Comparison of ENCODE assay signal across 9 mouse cellular contexts in the genomic region with DNA sequence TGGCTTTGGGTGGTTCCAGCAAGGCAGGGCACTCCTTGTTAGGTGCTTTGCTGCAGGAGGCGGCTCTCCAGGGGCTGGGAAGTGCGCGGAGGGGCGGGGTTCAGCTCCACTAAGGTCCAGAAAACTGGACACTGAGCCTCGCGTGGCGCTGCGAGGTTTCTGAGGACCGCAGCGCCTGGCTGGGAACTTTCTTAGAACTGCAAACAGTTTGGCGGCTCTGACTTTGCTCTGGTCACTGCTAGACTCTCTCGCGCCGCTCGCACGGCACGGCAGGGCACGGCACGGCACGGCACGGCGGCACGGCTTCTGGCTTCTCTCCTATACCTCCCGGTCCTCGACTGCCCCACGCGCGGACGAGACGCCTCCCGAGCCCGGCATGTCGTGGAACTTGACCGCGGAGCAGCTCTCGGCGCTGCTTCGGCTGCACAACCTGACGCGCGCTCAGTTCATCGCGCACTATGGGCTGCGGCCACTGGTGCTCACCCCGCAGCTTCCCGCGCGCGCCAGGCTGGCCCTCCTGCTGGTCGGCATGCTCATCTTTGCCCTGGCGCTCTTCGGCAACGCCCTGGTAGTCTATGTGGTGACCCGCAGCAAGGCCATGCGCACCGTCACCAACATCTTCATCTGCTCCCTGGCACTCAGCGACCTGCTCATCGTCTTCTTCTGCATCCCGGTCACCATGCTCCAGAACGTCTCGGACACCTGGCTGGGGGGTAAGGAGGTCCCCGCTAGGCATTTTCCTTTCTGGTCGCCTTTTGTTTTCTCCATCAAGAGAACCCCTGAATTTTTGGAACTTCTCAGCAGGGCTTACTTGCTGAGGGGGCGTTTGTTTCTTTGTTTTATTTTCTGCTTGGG. TPM values are rescaled to one million over a fixed set of nuclear protein-coding genes. Genes with fewer than 3 reads are reported as not detected.
DNase-seq lines count a peak whose midpoint lies in the region; ATAC-seq and TF ChIP-seq lines count a peak whose summit lies in the region.
"Had no signal": no experiment of that assay in that cellular context is flagged by ENCODE, and none has a peak within 500 bp of the region (broad histone marks: within the 10 kb centered on the region; RNA-seq: fewer than 3 reads in every experiment).

A gene (plus strand): TSS at position 188 of the 855 bp plus-strand sequence.

- no peak for TF ChIP-seq POLR2A in embryonic fibroblast, embryonic 13.5 days (IDR thresholded peaks at IDR 0.05; ENCODE audit: low read depth, low read length)

- TF ChIP-seq CTCF in embryonic fibroblast, embryonic 13.5 days (IDR thresholded peaks at IDR 0.05; ENCODE audit: borderline replicate concordance, insufficient read depth, low read length), result no peak

- H3K4me1 ChIP-seq in heart, embryonic 16.5 days (ENCODE audit: control insufficient read depth, insufficient read depth, low read length), result no peaks in the 10 kb centered on the region
- no peaks in the 10 kb centered on the region for H3K4me1 ChIP-seq in embryonic fibroblast, embryonic 13.5 days (ENCODE audit: control insufficient read depth, insufficient read depth, low read length)
- no peaks in the 10 kb centered on the region for H3K4me1 ChIP-seq in limb, embryonic 11.5 days (ENCODE audit: control insufficient read depth, insufficient read depth, low read length)
- H3K4me1 ChIP-seq in neural tube, embryonic 14.5 days (ENCODE audit: control insufficient read depth, insufficient read depth, low read length), result peaks cover 3% of the 10 kb centered on the region; the same call in 1 of the 2 replicates

- no peak within 1 kb of the TSS for H3K27ac ChIP-seq in heart, embryonic 16.5 days (ENCODE audit: low read length)
- H3K27ac ChIP-seq in embryonic fibroblast, embryonic 13.5 days (ENCODE audit: insufficient read depth, low read length), result no peak within 1 kb of the TSS
- no peak within 1 kb of the TSS for H3K27ac ChIP-seq in limb, embryonic 11.5 days (replicated peaks; ENCODE audit: low read depth, low read length)
- no peak within 1 kb of the TSS for H3K27ac ChIP-seq in neural tube, embryonic 14.5 days (ENCODE audit: low read depth, low read length)

- H3K4me2 ChIP-seq in heart, embryonic 16.5 days (ENCODE audit: low read depth, low read length), result peak within 1 kb of the TSS; percentile 87
- peak within 1 kb of the TSS; percentile 95 for H3K4me2 ChIP-seq in limb, embryonic 11.5 days (ENCODE audit: low read depth, severe bottlenecking)
- peak within 1 kb of the TSS; percentile 96 for H3K4me2 ChIP-seq in neural tube, embryonic 14.5 days (ENCODE audit: low read depth, low read length)

- WGBS in heart, embryonic 16.5 days, result 1% methylated on average over 64 of the region's 64 CpGs
- 1% methylated on average over 64 of the region's 64 CpGs for WGBS in limb, embryonic 11.5 days
- WGBS in neural tube, embryonic 14.5 days, result under 1% methylated on average over 64 of the region's 64 CpGs

- no peaks in the 10 kb centered on the region for H3K9me3 ChIP-seq in heart, embryonic 16.5 days (replicated peaks; ENCODE audit: control insufficient read depth, low read length)
- H3K9me3 ChIP-seq in limb, embryonic 11.5 days (ENCODE audit: control insufficient read depth, low read length), result no peaks in the 10 kb centered on the region
- H3K9me3 ChIP-seq in neural tube, embryonic 14.5 days (ENCODE audit: control insufficient read depth, low read length), result no peaks in the 10 kb centered on the region

- no peak for DNase-seq in heart, adult 9 months (ENCODE audit: low spot score in 2 of 2)
- DNase-seq in WW6 (ENCODE audit: low read depth, low spot score), result peak; percentile 14
- peak; percentile 60 for DNase-seq in limb, embryonic 11.5 days (ENCODE audit: low spot score)
- no peak for DNase-seq in spleen, adult 12 weeks (ENCODE audit: low spot score)
- DNase-seq in spleen, postnatal 14 days (ENCODE audit: low spot score in 2 of 2), result no peak

- H3K4me3 ChIP-seq in heart, embryonic 16.5 days (ENCODE audit: low read length), result peak within 1 kb of the TSS; percentile 59
- peak within 1 kb of the TSS; percentile 22 for H3K4me3 ChIP-seq in embryonic fibroblast, embryonic 13.5 days (ENCODE audit: insufficient read depth, low read length)
- H3K4me3 ChIP-seq in limb, embryonic 11.5 days (ENCODE audit: low read depth, low read length), result peak within 1 kb of the TSS; percentile 51
- peak within 1 kb of the TSS; percentile 52 for H3K4me3 ChIP-seq in neural tube, embryonic 14.5 days (ENCODE audit: low read depth, low read length)

- no peaks in the 10 kb centered on the region for H3K36me3 ChIP-seq in heart, embryonic 16.5 days (ENCODE audit: control insufficient read depth, insufficient read depth)
- H3K36me3 ChIP-seq in limb, embryonic 11.5 days (ENCODE audit: control insufficient read depth, insufficient read depth, low read length), result no peaks in the 10 kb centered on the region
- no peaks in the 10 kb centered on the region for H3K36me3 ChIP-seq in neural tube, embryonic 14.5 days (ENCODE audit: control insufficient read depth, insufficient read depth, low read length)

- H3K27me3 ChIP-seq in heart, embryonic 16.5 days (ENCODE audit: control insufficient read depth, insufficient read depth, low read length), result peaks cover 3% of the 10 kb centered on the region; the same call in 1 of the 2 replicates
- peaks cover 4% of the 10 kb centered on the region for H3K27me3 ChIP-seq in limb, embryonic 11.5 days (ENCODE audit: control insufficient read depth, insufficient read depth, low read length)
- H3K27me3 ChIP-seq in neural tube, embryonic 14.5 days (ENCODE audit: control insufficient read depth, insufficient read depth, low read length), result peaks cover 6% of the 10 kb centered on the region; the same call in 1 of the 2 replicates

- peak within 1 kb of the TSS; percentile 28 for H3K9ac ChIP-seq in heart, embryonic 16.5 days (ENCODE audit: low read length)
- H3K9ac ChIP-seq in limb, embryonic 11.5 days (ENCODE audit: low read length), result peak within 1 kb of the TSS; percentile 45
- H3K9ac ChIP-seq in neural tube, embryonic 14.5 days (replicated peaks; ENCODE audit: low read depth, low read length), result peak within 1 kb of the TSS; percentile 28; the same call in 1 of the 2 replicates

- ATAC-seq in heart, embryonic 16.5 days (replicated peaks; ENCODE audit: extremely low read depth, insufficient read depth, low FRiP score), result no peak
- peak; percentile 79; the same call in 1 of the 2 replicates for ATAC-seq in limb, embryonic 11.5 days (ENCODE audit: insufficient number of reproducible peaks, low FRiP score, low TSS enrichment, low read depth)
- ATAC-seq in neural tube, embryonic 14.5 days (ENCODE audit: low read depth), result peak; percentile 92

RNA-seq across cellular contexts. Expression of the gene that starts here (rescaled TPM):
- not detected in 2 replicates for polyA plus RNA-seq in heart, embryonic 16.5 days (2015; fragmentation: Nextera tagmentation; extraction: Ambion mirVana)
- not detected in 2 replicates for polyA plus RNA-seq in embryonic fibroblast, embryonic 13.5 days (2011; ENCODE audit: insufficient read length, low read depth, missing spikeins)
- polyA plus RNA-seq in limb, embryonic 11.5 days (2014; fragmentation: Nextera tagmentation; extraction: Ambion mirVana), result 0.11 and 0.31 TPM in 2 replicates
- 0.60 and 0.89 TPM in 2 replicates for polyA plus RNA-seq in neural tube, embryonic 14.5 days (2014; fragmentation: Nextera tagmentation; extraction: Ambion mirVana)
- polyA plus RNA-seq: liver, adult 2 months had no signal

Comparison
In these comparisons a context has a peak if more than half of its experiments do, and no peak if none do; other contexts are left out.
1. Peak in DNase-seq, ATAC-seq, H3K4me3 ChIP-seq, H3K9ac ChIP-seq and H3K4me2 ChIP-seq in limb, embryonic 11.5 days; RNA of the gene not detected or under 1 TPM.
2. Peak in ATAC-seq, H3K4me3 ChIP-seq, H3K9ac ChIP-seq and H3K4me2 ChIP-seq in neural tube, embryonic 14.5 days; RNA of the gene not detected or under 1 TPM.